Mouse (Mus musculus) left cerebral cortex, postnatal 4 days (tissue): Measurements from ENCODE around the gene Rint1. TPM values are rescaled to one million over a fixed set of nuclear protein-coding genes. Genes with fewer than 3 reads are reported as not detected.
A peak's percentile ranks its signal among the peaks of the same experiment; 100 is the strongest.

ENCODE experiments used
- DNase-seq: peaks from one replicate; pipeline ENCODE4 v3.0.0-alpha.2; 2022
- intact Hi-C: fragments of 180-260 bp; cut with DNase I; formaldehyde crosslinking; loops from one replicate; pipeline ENCODE4 v1.15.1; 2025
- total RNA-seq, 2 experiments: library from RNA; stranded (reverse); gene quantifications; 2 replicates each; pipeline ENCODE4 v1.2.3; 2021

Rint1 gene
- total RNA-seq, 2 experiments from 2014 or later, result 23.5 to 24.0 TPM

DNA sequence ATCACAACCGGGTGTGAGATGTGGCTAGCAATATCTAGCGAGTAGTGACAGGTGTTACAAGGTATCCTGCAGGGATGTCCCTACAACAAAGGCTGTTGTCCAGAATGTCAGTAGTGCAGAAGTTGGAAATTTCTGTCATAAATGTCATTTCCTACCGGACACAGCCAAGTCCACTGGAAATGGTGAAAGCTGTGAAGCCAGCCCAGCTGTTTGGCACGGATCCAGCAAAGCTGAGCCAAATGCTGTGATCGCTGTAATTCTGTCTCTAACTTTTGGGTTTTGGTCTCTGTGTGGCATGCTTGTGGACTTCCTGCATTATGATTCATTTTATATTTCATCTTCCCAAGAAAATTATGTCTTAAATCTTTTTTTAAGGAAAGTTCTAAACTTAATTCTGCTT, 74.8 kb downstream of the Rint1 start:
- DNase-seq, result peak; percentile 21
- intact Hi-C loops, result no loop called here

DNA sequence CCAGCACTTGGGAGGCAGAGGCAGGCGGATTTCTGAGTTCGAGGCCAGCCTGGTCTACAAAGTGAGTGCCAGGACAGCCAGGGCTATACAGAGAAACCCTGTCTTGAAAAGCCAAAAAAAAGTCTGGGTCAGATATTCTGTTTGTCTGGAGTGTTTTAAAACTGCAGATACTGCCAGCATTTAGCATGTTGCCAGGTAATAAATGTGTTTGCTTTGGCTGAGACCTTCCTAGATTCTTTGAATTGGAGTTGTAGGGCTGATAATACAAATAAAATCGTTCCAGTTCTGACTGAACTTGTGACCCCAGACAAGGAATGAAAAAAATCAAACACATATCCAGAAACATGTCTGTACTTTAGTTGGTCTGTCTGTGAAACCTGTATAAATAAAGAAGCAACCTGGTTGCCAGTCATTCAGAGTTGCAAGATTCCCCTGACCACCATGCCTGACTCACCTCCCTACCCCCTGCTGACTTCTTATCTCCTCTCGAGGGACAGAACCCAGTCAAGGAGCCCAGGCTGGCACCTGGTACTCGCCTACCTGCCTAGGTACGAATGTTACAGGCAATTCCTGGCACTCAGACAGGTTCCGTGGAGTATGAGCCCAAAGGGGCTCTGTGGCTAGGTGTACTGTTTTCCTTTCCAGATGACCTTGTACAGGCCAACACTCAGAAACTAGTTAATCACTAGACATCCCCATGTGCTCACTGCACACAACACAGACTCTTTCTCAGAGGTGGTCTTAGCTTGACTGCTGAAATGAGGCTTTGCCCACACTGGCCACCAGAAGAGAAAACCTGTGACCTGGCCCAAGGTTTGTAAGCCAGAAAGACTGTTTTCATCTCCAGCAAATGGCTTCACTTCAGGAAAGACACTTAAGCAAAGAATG, 75.9 kb downstream of the Rint1 start:
- intact Hi-C loops, result no loop called here
- DNase-seq, result no peak

DNA sequence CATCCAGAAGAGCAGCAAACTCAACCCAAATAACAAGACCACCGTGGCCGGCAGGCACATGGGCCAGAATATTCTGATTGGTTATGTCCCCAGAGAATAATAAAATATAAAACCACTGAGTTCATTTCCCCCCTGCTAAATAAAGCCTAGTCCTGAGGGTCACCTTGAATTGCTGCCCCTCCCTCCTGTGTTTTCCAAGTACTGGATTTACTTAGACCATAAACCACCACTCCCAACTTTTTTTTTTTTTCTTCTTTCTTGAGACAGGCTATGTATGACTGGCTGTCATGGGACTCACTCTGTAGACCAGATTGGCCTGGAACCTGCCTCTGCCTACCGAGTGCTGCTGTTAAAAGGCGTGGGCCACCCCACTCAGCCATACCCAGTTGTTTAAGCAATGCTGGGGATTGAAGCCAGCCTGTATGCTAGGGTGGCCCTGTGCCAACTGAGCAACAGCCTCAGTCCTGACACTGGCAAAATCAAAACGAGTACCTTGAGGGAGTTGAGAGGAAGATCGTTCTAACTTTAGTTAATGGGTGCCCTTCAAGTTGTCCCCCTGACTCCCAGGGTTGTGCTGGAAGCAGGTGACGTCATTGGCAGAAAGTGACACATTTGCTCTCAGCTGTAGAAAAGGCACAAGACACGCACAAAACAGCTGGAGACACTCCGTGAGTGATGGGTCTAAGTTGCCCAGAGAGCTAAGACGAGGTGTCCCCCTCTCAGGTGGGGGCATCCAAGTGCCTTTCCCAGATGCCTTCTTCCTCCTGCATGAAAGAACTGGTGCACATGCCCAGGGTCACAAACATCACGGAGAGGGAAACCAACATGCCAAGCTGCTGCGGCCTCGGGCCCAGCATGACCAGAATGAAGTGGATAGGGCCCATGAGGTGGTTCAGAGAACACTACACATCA, 76.8 kb downstream of the Rint1 start:
- intact Hi-C loops, result no loop called here

DNA sequence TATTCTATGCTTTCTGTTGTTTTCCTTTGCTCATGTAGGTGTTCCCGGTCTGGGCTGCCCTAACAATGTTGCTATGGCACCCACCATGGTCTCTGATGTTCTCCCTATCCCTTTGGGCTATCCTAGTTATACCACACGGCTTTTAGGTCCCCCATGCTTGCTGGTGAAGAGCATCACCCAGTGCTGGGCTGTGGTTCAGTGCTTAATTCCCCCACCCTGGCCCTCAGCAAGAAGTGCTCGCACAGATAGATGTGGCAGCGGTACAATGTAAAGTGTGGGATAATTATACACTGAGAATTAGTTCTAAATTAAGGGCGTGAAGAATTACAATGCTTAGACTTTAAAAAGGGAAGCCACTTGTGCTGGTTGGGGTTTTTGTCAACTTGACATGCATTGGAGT, 78.4 kb downstream of the Rint1 start:
- intact Hi-C loops, result no loop called here
- no peak for DNase-seq

More for the DNA sequence above, 76.8 kb downstream of the Rint1 start:
- no peak for DNase-seq

Other genes starting within 250 kb of the Rint1 start
- gene Srpk2, start 103.1 kb upstream of the Rint1 start, total RNA-seq, result 100 to 1,000 TPM; 141 to 143 TPM
- gene Pus7, start 4.0 kb upstream of the Rint1 start, total RNA-seq, result 10 to 100 TPM; 26.3 to 32.7 TPM
- gene Tomm7, start 56.5 kb downstream of the Rint1 start, total RNA-seq, result 10 to 100 TPM; 54.3 to 57.5 TPM
- 10 to 100 TPM; 62.8 to 73.1 TPM for gene Fam126a, start 243.0 kb downstream of the Rint1 start, total RNA-seq